Mouse (Mus musculus) ovary, postnatal 36 days (tissue): Measurements from ENCODE around the gene Tmprss2.

Experiments
- DNase-seq: peaks from one replicate; pipeline ENCODE4 v3.0.0; 2022; ENCODE audit warnings: low spot score, mixed read lengths

The Tmprss2 gene

DNA sequence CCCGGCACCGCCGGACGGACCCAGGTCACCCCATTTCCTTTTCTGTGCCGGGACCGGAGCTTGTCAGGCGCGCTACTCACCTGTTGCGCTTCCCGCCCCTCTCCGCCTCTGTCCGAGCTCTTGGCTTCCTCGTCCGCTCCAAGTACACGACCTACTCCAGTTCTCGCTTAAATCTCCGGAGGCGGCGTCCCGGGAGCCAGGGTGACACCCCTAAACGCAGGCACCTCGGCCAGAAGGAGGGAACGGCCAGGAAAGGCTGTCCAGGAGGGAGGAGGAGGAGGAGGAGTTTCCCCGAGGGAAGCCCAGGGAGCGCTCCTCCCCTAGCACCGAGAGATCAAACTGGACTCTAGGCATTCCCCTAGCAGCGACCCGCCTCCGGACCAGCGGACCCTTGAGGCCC lies at the start of gene Tmprss2:
TSS of gene Tmprss2 (minus strand) at position 257 of the 400 bp plus-strand sequence.
- peak; percentile 50 for DNase-seq

- DNase-seq, result no peak
Measured at GRCm38 (mm10) chr16:97659225-97659658, 48.2 kb upstream of the Tmprss2 start.

- no peak for DNase-seq
Measured at GRCm38 (mm10) chr16:97658481-97658880, 47.5 kb upstream of the Tmprss2 start.

GRCm38 (mm10) chr16:97655800-97656199 lies 44.8 kb upstream of the Tmprss2 start:
- DNase-seq, result no peak

DNA sequence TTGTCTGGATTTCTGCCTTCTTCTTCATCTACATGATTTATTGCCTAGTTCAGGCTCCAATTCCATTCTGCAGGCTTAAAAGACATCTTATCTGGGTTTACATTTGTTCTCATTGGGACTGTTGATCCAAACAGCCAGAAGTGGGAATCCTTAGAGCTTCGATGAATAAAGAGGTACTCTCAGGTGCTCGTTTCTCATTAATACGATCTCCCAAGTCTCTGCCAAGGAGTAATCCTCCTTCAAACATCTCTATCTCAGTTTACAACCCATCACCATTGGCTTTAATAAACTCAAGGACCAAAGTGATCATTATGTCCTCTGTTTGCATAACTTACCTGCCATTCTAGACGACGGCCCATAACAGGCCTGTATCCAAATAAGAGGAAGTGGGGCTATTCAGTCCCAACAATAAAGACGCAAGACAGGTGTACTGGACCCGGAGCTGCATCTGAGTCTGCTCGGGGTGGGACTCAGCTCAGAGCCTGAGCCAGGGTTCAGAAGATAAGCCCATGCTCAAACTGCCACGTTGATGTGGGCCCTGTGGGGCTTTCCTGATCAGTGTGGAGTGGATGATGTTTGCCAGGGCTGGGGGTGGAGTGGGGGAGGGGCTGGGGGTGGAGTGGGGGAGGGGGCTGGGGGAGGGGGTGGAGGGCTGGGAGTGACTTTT lies 38.7 kb upstream of the Tmprss2 start:
- no peak for DNase-seq

DNA sequence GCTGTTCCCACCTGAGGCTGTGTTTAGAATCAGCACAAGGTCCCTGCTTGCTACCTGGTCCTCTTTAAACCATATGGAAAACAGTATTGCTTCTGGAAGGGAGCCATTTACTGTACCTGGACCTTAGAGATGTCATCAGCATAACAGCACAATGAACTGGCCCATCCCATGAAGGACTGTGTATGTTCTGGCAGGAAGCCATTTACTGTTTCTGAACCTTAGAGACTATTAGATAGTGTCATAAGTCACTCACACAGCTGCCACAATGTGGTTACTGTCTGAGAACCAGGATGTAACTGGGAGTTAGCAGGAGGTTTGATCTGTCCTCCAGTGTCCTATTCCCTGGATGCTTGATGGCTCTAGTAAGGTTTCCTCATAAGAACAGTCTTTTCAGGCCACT lies 33.7 kb upstream of the Tmprss2 start:
- DNase-seq, result no peak

DNA sequence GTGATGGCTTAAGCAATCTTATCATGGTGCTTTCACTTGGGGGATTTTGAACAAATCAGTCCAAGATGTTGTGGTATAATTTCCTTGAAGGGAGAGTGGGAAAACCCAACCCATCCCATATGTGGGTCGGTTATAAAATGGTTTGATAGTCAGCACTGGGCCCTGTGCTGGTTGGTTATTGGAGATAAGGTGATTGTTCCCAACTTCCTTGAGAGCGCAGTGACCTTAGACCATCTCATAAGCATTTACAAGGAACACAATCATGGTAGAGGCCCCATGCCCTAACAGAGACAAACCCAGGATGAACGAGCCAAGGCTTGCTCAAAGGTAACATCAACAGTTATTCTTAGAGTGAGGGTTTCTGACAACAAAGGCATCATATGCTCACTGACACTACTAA lies 28.6 kb upstream of the Tmprss2 start:
- DNase-seq, result no peak

DNA sequence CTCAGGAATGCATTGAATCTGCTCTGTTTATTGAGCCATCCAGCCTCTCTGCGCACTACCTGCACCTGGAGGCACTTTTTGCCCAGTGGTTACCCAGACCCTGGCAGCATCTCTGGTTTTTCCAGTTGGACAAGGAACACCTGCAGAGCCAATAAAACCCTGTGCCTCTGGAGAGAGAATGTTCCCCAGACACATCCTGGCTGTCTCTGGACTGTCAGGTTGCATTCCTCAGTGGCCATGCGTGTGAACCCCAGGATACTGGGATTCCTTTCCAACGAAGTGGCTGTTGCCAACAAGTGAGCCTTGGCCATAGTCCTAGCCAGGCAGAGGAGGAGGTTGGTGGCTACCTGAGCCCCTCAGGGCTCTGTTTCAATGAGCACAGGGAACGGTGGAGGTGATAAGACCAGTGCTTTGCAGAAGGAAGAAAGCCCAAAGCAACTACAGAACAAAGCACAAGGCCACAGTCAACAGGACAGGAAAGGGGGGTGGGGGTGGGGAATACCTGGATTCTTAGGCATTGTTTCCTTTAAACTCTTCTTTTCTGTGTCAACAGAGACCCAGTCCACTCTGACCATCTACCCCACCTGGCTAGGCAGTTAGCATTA lies 22.0 kb upstream of the Tmprss2 start:
- DNase-seq, result no peak

DNA sequence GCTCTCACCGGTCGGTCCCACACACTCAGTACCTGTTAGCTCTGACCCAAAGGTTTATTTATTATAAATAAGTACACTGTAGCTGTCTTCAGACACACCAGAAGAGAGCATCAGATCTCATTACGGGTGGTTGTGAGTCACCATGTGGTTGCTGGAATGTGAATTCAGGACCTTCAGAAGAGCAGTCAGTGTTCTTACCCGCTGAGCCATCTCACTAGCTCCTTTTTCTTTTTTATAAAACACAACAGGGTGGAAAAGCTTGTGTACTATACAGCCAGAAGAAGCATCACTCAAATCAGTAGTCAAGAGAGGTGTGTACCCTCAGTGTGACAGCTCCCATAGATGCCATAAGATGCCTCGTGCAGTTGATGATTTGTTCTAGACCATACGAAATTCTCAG lies 12.2 kb upstream of the Tmprss2 start:
- DNase-seq, result no peak

DNA sequence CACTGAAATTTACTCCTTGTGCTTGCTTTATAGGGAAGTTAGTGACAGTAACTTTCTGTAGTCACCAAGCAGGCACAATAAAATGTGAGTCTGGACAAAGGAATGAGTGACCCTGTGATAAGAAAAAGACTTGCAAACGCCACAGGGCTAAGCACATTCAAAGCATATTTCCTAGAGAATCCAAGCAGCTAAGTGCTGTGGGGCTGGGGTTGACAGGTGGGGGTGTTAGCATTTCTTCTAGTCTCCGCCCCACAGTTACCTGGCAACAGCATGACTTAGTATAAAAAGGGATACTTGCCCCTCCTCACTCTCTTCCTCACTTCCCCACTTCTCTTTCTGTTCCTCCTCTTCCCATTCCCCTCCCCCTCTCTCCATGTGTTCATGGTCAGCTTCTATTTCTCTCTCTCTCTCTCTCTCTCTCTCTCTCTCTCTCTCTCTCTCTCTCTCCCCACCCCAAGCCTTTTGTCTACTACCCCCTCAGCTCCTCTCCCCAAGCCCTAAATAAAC lies 11.4 kb upstream of the Tmprss2 start:
- no peak for DNase-seq

DNA sequence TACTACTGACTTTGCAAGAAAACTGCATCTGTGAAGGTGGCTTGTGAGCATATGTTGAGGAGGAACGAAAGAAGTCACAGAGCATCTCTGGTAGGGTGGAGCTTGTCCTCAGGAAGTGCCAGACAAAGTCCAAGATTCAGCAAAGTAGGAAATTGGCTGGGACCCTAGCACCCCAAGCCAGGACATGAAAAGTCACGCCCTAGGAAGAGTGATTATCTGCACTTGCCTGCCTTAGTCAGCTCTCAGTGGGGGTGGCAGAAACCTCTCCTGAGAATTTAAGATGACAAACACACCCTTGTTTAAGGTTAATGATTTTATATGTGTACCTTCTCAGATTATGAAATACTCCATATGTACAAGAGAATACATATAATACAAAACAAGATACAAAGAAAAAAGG lies 7.3 kb upstream of the Tmprss2 start:
- DNase-seq, result no peak

DNA sequence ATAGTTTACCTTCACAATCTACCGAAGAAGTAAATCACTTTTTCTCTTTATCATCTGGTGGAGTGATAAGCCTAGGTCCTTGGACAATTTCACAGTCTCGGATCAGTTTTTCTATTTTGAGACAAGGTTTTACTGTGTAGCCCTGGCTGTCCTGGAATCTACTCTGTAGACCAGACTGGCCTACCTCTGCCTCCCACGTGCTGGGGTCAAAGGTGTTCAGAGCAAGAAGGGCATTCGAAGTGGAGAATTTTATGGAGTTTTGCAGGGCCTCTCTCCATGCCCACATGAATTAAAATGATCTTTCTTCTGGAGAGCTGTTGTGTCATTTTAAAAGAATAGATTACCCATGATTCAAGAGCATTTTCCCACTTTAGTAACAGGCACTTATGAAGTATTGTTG lies 1.0 kb upstream of the Tmprss2 start:
- DNase-seq, result no peak

DNA sequence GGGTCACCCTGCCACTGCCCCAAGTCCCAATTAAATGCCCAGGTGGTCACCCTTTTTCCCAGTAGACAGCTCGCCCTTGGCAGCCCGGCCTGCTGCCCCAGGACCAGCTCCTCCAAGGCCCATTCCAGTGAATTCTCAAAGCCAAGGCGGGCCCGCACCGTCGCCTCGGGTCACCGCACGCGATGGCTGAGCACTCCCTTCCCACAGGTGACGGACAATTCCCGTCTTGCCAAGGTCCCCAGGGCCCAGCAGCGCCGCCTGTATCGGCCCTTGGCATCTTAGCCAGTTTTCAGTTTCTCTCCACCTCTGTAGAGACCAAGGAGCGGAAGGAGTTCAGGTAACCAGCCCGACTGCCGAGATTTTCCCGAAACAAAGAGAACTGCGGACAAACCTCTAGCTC lies 749 bp downstream of the Tmprss2 start:
- peak; percentile 14 for DNase-seq

GRCm38 (mm10) chr16:97609676-97610075 lies 1.3 kb downstream of the Tmprss2 start:
- no peak for DNase-seq

DNA sequence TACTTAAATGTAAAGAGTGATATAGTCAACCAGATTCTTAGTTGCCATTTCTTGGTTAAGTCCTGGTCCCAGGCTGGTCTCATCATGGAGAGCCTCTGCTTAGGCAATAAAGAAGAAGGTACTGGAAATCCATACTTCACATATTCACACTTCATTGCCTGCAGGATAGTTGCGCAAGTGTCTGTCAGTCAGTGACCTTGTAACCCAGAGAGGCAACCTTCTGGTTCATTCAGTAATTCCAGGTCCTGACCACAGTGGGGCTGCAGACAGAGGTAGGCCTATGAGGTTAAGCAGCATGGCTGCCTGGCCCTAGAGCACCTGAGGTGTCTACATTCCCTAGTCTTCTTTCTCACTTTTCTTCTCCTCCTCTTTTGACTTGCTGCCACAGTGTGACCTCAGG lies 3.0 kb downstream of the Tmprss2 start:
- DNase-seq, result no peak

- DNase-seq, result no peak
Measured at GRCm38 (mm10) chr16:97606829-97607228, 4.2 kb downstream of the Tmprss2 start.

GRCm38 (mm10) chr16:97605957-97606721 lies 4.9 kb downstream of the Tmprss2 start:
- no peak for DNase-seq

GRCm38 (mm10) chr16:97602256-97602655 lies 8.7 kb downstream of the Tmprss2 start:
- no peak for DNase-seq

DNA sequence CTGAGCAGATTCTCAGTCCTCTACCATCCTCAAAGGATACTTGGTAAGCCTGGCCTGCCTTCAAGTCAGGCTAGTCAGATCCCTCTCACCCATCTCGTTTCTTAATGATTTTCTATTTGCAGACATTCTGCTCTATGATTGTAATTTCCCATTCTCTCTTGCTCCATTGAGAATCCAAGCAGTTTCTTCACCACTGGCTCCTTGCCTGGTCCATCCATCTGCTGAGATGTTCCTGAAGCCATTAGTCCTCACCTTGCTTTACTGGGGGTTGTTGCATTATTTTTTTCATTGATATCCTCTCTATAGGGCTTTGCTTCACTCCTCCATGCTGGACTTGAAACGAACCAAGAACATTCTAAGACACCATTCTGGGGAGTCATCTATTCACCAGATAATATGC lies 10.4 kb downstream of the Tmprss2 start:
- no peak for DNase-seq

GRCm38 (mm10) chr16:97598046-97598445 lies 12.9 kb downstream of the Tmprss2 start:
- DNase-seq, result no peak

GRCm38 (mm10) chr16:97593816-97594509 lies 17.0 kb downstream of the Tmprss2 start:
- DNase-seq, result no peak

- peak; percentile 72 for DNase-seq
Measured at GRCm38 (mm10) chr16:97593057-97593456, 17.9 kb downstream of the Tmprss2 start.
